Mouse (Mus musculus) bone marrow, adult 2 months (tissue): Measurements from ENCODE around the gene Cdk5rap3. TPM values are rescaled to one million over a fixed set of nuclear protein-coding genes. Genes with fewer than 3 reads are reported as not detected.
A peak's percentile ranks its signal among the peaks of the same experiment; 100 is the strongest.

Experiments used
- H3K27ac ChIP-seq: fragments of 200-500 bp; 2 replicates; pipeline ENCODE4 v1.5.1; 2012; ENCODE audit warnings: low read depth, mild to moderate bottlenecking, control low read depth, inconsistent platforms, low read length; ENCODE audit not compliant: control insufficient read depth, poor library complexity, insufficient read depth
- H3K4me1 ChIP-seq: fragments of 200-500 bp; 2 replicates; pipeline ENCODE4 v1.6.1; 2011; ENCODE audit warnings: low read length; ENCODE audit not compliant: control insufficient read depth, insufficient read depth
- H3K4me3 ChIP-seq: fragments of 200-500 bp; replicated peaks from 2 replicates; pipeline ENCODE3; 2011; ENCODE audit warnings: mild to moderate bottlenecking, low read depth, low read length, control low read depth; ENCODE audit not compliant: control insufficient read depth
- CTCF ChIP-seq: fragments of 200-500 bp; IDR thresholded peaks from 2 replicates; pipeline ENCODE4 v1.5.1; 2011; ENCODE audit warnings: low read length, control low read depth; ENCODE audit not compliant: control insufficient read depth, insufficient read depth
- POLR2A ChIP-seq: fragments of 200-500 bp; IDR thresholded peaks from 2 replicates; pipeline ENCODE4 v1.6.1; 2011; ENCODE audit warnings: low read depth, mild to moderate bottlenecking, control low read depth, low read length, borderline replicate concordance; ENCODE audit not compliant: control insufficient read depth
- WGBS: fragments of 180-500 bp; shearing (Covaris S2); methylation state at CpG from one replicate; pipeline ENCODE4 v1.1.7; 2018; 5-methylcytosine and 5-hydroxymethylcytosine counted together
- polyA plus RNA-seq: library from polyadenylated mRNA; stranded (reverse); fragments of >200 nt; gene quantifications from 2 replicates; pipeline ENCODE4 v1.2.4, GENCODE M21; 2011; ENCODE audit warnings: low replicate concordance; ENCODE audit not compliant: missing spikeins, insufficient read depth, insufficient read length

Cdk5rap3 gene
- polyA plus RNA-seq, 1 experiment = 39.4 TPM

GRCm38 (mm10) chr11:96937549-96938425 lies 21.5 kb upstream of the Cdk5rap3 start:
- WGBS = 56% methylated on average over 10 of the region's 10 CpGs
- no peak overlapping the region for H3K27ac ChIP-seq
- TF ChIP-seq CTCF = peak; percentile 88
- TF ChIP-seq POLR2A = no peak
- no peaks in the 10 kb centered on the region; the same call in 1 of the 2 replicates for H3K4me1 ChIP-seq
- no peak overlapping the region for H3K4me3 ChIP-seq

DNA sequence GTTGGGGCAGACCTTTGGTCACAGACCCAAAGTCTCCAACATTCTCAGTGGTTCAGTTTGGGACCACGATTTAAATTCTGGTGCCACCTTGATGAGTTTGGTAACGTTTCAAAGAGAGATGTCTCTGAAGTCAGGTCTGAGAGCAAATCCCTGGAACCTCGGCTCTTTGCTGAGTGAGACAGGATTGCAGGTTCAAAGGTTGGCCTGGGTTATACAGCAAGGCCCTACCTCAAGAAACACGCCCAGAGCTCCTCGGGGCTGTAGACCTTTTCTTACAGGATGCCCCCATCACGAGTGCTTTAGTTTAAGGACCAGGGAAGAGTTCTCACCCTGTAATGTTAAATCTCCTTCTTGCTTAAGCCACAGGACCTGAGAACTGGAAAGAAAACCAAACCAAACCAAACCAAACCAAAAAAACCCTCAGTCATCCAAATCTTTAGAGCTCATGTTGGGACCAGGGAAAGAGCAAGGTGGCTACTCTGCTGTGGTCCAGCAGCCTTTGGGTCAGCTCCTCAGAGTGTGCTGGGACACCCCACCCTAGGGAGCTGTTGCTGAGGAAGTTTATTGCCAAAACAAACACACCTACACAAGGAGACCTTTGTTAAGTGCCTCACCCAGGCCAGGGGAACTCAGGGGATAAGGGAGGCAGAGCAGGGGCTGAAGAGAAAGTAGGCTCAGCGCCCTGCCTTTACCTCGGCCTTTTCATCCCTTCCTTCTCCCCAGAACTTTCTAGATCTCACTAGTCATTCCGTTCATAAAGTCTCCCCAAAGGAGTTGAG lies 19.8 kb upstream of the Cdk5rap3 start:
- TF ChIP-seq POLR2A = no peak
- no peak for TF ChIP-seq CTCF
- H3K4me3 ChIP-seq = no peak overlapping the region
- no peaks in the 10 kb centered on the region; the same call in 1 of the 2 replicates for H3K4me1 ChIP-seq
- H3K27ac ChIP-seq = no peak overlapping the region
- 80% methylated on average over 9 of the region's 9 CpGs for WGBS

GRCm38 (mm10) chr11:96934921-96935356 lies 18.6 kb upstream of the Cdk5rap3 start:
- H3K27ac ChIP-seq = peak overlapping the region; percentile 44
- no peaks in the 10 kb centered on the region; the same call in 1 of the 2 replicates for H3K4me1 ChIP-seq
- WGBS = 41% methylated on average over 12 of the region's 12 CpGs
- TF ChIP-seq CTCF = no peak
- no peak for TF ChIP-seq POLR2A
- no peak overlapping the region for H3K4me3 ChIP-seq

GRCm38 (mm10) chr11:96933562-96934276 lies 17.4 kb upstream of the Cdk5rap3 start:
- WGBS = 70% methylated on average over 13 of the region's 13 CpGs
- TF ChIP-seq POLR2A = no peak
- Histone ChIP-seq H3K4me1 (no peaks in the 10 kb centered on the region; the same call in 1 of the 2 replicates), H3K27ac (no peak overlapping the region), H3K4me3 (no peak overlapping the region)

DNA sequence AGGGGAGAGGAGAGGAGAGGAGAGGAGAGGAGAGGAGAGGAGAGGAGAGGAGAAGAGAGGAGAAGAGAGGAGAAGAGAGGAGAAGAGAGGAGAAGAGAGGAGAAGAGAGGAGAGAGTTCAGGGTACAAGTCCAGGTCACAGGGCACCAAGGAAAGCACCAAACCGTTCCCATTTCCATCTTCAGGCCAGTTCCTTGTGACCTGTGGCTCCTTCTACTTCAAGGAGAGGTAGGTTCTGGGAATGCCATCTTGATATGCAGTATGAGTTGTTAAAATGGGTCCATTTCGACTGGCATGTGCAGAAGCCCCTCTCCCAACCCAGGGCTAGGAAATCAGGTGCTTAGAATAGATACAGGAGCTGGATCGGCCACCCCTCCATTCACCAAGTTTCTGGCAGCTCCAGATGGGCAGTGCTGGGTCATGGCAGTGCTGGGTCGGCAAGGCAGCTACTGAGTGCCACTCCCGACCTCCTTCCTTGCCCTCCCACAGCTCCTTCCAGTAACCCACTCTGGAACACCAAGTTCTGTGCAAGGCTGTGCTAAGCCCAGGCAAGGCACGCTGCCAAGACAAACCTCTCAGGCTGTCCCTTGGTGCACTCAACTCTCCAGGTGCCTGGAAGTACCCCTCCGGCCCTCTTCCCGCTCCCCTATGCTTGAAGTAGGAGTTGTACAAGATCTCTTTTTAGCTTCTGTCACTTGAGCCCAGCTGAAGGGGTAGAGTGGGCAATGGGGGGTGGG lies 15.2 kb upstream of the Cdk5rap3 start:
- TF ChIP-seq CTCF (no peak), POLR2A (no peak)
- Histone ChIP-seq H3K4me3 (no peak overlapping the region), H3K4me1 (no peaks in the 10 kb centered on the region; the same call in 1 of the 2 replicates), H3K27ac (no peak overlapping the region)
- WGBS = 77% methylated on average over 8 of the region's 8 CpGs

DNA sequence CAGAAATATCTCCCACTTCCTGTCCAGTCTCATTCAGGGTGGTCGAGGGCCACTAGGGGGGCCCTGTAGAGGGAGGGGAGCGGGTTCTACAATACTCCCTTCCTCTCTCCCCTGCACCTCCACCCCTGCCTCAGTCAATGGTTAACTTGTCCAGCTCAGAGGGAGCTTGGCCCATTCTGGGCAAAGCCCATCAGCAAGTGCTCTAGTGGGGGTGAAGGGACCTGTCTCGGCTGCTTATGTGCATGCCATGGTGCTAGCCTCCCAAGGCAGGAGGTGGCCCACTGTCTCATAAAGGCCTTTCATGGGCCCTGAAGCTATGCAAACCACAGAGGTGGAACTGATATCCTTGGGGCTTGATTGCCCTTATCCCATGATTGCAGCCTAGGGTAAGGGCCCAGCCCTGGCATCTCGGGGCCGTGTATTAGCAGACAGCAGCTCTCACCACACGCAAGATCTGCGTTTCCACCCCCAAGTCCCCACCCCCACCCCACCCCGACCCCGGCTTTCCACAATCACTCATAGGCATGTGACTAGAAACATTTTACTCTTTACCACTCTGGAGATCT lies 13.6 kb upstream of the Cdk5rap3 start:
- TF ChIP-seq CTCF = no peak
- TF ChIP-seq POLR2A = no peak
- peaks cover 4% of the 10 kb centered on the region for H3K4me1 ChIP-seq
- H3K4me3 ChIP-seq = no peak overlapping the region
- WGBS = 47% methylated on average over 9 of the region's 9 CpGs
- no peak overlapping the region for H3K27ac ChIP-seq

DNA sequence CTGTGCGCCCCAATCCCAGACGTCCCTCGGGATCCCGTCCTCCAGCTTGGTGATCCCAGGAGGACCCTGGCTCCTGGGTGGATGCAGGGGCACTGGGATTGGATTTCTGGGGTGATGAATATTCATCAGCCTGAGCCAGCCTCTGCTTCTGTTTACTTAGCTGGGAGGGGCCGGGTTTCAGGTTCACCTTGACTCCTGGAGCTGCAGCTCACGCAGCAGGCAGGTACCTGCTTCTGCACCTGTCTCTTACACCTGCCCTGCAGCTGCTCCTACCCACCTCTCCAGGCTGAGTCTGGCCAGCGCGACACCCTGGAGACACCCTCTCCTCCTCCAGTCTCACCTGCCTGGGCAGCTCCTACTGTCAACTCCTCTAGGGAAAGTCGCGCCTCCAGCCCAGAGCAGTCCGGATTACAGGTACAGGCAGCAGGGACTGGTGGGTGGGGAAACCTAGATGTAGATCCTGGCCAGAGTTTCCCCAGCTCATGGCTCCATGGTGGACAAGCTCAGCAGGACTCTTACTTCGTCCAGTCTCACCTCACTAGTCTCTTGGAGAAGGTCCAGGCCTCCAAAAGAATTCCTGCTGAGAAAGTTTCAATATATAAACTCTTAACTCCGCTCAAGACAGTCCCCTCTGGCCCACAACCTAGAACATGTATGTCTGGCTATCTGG lies 12.9 kb upstream of the Cdk5rap3 start:
- TF ChIP-seq CTCF (no peak), POLR2A (no peak)
- no peak overlapping the region for H3K4me3 ChIP-seq
- WGBS = 86% methylated on average over 13 of the region's 13 CpGs
- H3K27ac ChIP-seq = no peak overlapping the region
- peaks cover 7% of the 10 kb centered on the region for H3K4me1 ChIP-seq
